7 mouse cellular contexts compared by ENCODE assay signal in genomic region chr1:184771891-184772249, GRCm38 (mm10). TPM values are rescaled to one million over a fixed set of nuclear protein-coding genes. Genes with fewer than 3 reads are reported as not detected.
DNase-seq lines count a peak whose midpoint lies in the region; ATAC-seq and TF ChIP-seq lines count a peak whose summit lies in the region.

No protein-coding gene starts in this region.

- no peaks in the 10 kb centered on the region for H3K9me3 ChIP-seq in liver, embryonic 11.5 days (ENCODE audit: control insufficient read depth, low read length)
- no peaks in the 10 kb centered on the region for H3K9me3 ChIP-seq in forebrain, embryonic 12.5 days
- H3K9me3 ChIP-seq in hindbrain, postnatal 0 days (ENCODE audit: low read length): no peaks in the 10 kb centered on the region
- H3K9me3 ChIP-seq in midbrain, postnatal 0 days (ENCODE audit: low read length): no peaks in the 10 kb centered on the region

- H3K9ac ChIP-seq in liver, embryonic 11.5 days (ENCODE audit: low read depth, low read length): no peak overlapping the region
- H3K9ac ChIP-seq in forebrain, embryonic 12.5 days: no peak overlapping the region
- H3K9ac ChIP-seq in hindbrain, postnatal 0 days (replicated peaks; ENCODE audit: low read length): no peak overlapping the region
- H3K9ac ChIP-seq in midbrain, postnatal 0 days (replicated peaks; ENCODE audit: low read length, poor library complexity, severe bottlenecking): no peak overlapping the region

- H3K4me3 ChIP-seq in liver, embryonic 11.5 days (ENCODE audit: low read depth, low read length): no peak overlapping the region
- no peak overlapping the region for H3K4me3 ChIP-seq in forebrain, embryonic 12.5 days (replicated peaks)
- no peak overlapping the region for H3K4me3 ChIP-seq in hindbrain, postnatal 0 days (ENCODE audit: low read length)
- H3K4me3 ChIP-seq in midbrain, postnatal 0 days (ENCODE audit: low read depth, low read length): no peak overlapping the region

- H3K4me1 ChIP-seq in liver, embryonic 11.5 days (replicated peaks; ENCODE audit: control insufficient read depth, insufficient read depth, low read length): peaks cover 3% of the 10 kb centered on the region; the same call in 1 of the 2 replicates
- peaks cover 4% of the 10 kb centered on the region; the same call in 1 of the 2 replicates for H3K4me1 ChIP-seq in forebrain, embryonic 12.5 days
- H3K4me1 ChIP-seq in hindbrain, postnatal 0 days (ENCODE audit: insufficient read depth, low read length): no peaks in the 10 kb centered on the region
- H3K4me1 ChIP-seq in midbrain, postnatal 0 days (ENCODE audit: insufficient read depth, low read length): 0 out of 2 replicates have a peak, but pooled peaks cover 3% of the 10 kb centered on the region

- H3K27me3 ChIP-seq in liver, embryonic 11.5 days (replicated peaks; ENCODE audit: control insufficient read depth, insufficient read depth, low read length): no peaks in the 10 kb centered on the region
- peaks cover 13% of the 10 kb centered on the region; the same call in 1 of the 2 replicates for H3K27me3 ChIP-seq in forebrain, embryonic 12.5 days
- no peaks in the 10 kb centered on the region for H3K27me3 ChIP-seq in hindbrain, postnatal 0 days (ENCODE audit: insufficient read depth, low read length)
- no peaks in the 10 kb centered on the region for H3K27me3 ChIP-seq in midbrain, postnatal 0 days (ENCODE audit: insufficient read depth, low read length)

- WGBS in liver, embryonic 11.5 days: 8% methylated on average over 9 of the region's 9 CpGs
- WGBS in forebrain, embryonic 12.5 days: 12% methylated on average over 9 of the region's 9 CpGs
- WGBS in hindbrain, postnatal 0 days: 15% methylated on average over 9 of the region's 9 CpGs
- 14% methylated on average over 9 of the region's 9 CpGs for WGBS in midbrain, postnatal 0 days

- H3K4me2 ChIP-seq in liver, embryonic 11.5 days: peak overlapping the region; percentile 30
- 0 out of 2 replicates have a peak overlapping the region, but pooled peaks have one; percentile 15 for H3K4me2 ChIP-seq in forebrain, embryonic 12.5 days
- H3K4me2 ChIP-seq in hindbrain, postnatal 0 days (ENCODE audit: low read depth, low read length): peak overlapping the region; percentile 33
- peak overlapping the region; percentile 7 for H3K4me2 ChIP-seq in midbrain, postnatal 0 days (ENCODE audit: low read depth, low read length, poor library complexity, severe bottlenecking)

- peak; percentile 43; the same call in 1 of the 2 replicates for ATAC-seq in liver, embryonic 11.5 days (replicated peaks; ENCODE audit: low FRiP score)
- no peak for ATAC-seq in forebrain, embryonic 12.5 days (ENCODE audit: low FRiP score)
- ATAC-seq in hindbrain, postnatal 0 days: no peak
- no peak for ATAC-seq in midbrain, postnatal 0 days (ENCODE audit: low FRiP score)

- DNase-seq in liver, embryonic 11.5 days (ENCODE audit: low spot score): no peak
- no peak for DNase-seq in liver
- DNase-seq in hindbrain, postnatal 0 days (ENCODE audit: low spot score): no peak
- no peak for DNase-seq in midbrain, postnatal 0 days (ENCODE audit: low spot score)
- DNase-seq in cerebellum, postnatal 10 days: no peak
- DNase-seq in Muller cell, postnatal 12 days (ENCODE audit: inconsistent ontology term): no peak

- H3K27ac ChIP-seq in liver, embryonic 11.5 days (ENCODE audit: low read depth, low read length): no peak overlapping the region
- no peak overlapping the region for H3K27ac ChIP-seq in forebrain, embryonic 12.5 days
- H3K27ac ChIP-seq in hindbrain, postnatal 0 days: no peak overlapping the region
- no peak overlapping the region for H3K27ac ChIP-seq in midbrain, postnatal 0 days (ENCODE audit: low read depth, low read length)

- no peak for TF ChIP-seq CTCF in hindbrain, postnatal 0 days (IDR thresholded peaks at IDR 0.05; ENCODE audit: low read depth)
- no peak for TF ChIP-seq CTCF in midbrain, postnatal 0 days (IDR thresholded peaks at IDR 0.05)

- no peaks in the 10 kb centered on the region for H3K36me3 ChIP-seq in liver, embryonic 11.5 days (ENCODE audit: control insufficient read depth, insufficient read depth, low read length)
- H3K36me3 ChIP-seq in forebrain, embryonic 12.5 days (replicated peaks): no peaks in the 10 kb centered on the region
- H3K36me3 ChIP-seq in hindbrain, postnatal 0 days (ENCODE audit: insufficient read depth, low read length): no peaks in the 10 kb centered on the region
- no peaks in the 10 kb centered on the region for H3K36me3 ChIP-seq in midbrain, postnatal 0 days (ENCODE audit: insufficient read depth, low read length)

RNA-seq across cellular contexts. Expression of gene Marc1, which starts 39.2 kb away (rescaled TPM):
- 3.9 and 5.1 TPM in 2 replicates for polyA plus RNA-seq in liver, embryonic 11.5 days (2014; fragmentation: Nextera tagmentation; extraction: Ambion mirVana)
- 0.11 TPM in 1 of 2 replicates, not detected in the other for polyA plus RNA-seq in forebrain, embryonic 12.5 days (2016; fragmentation: Nextera tagmentation; extraction: Ambion mirVana)
- total RNA-seq in hindbrain, postnatal 0 days (2014; rRNA removed): 0.21 TPM in 1 of 2 replicates, not detected in the other
- polyA plus RNA-seq in hindbrain, postnatal 0 days (2015; fragmentation: Nextera tagmentation; extraction: Ambion mirVana): 0.25 and 0.33 TPM in 2 replicates
- 0.55 TPM in 1 of 2 replicates, not detected in the other for total RNA-seq in midbrain, postnatal 0 days (2014; rRNA removed)
- 0.21 and 0.25 TPM in 2 replicates for polyA plus RNA-seq in midbrain, postnatal 0 days (2015; fragmentation: Nextera tagmentation; extraction: Ambion mirVana)

RNA-seq across cellular contexts. Expression of gene Hlx, which starts 39.5 kb away (rescaled TPM):
- polyA plus RNA-seq in liver, embryonic 11.5 days (2014; fragmentation: Nextera tagmentation; extraction: Ambion mirVana): 42.3 and 46.9 TPM in 2 replicates
- 2.7 and 3.1 TPM in 2 replicates for polyA plus RNA-seq in forebrain, embryonic 12.5 days (2016; fragmentation: Nextera tagmentation; extraction: Ambion mirVana)
- total RNA-seq in hindbrain, postnatal 0 days (2014; rRNA removed): 0.58 and 1.8 TPM in 2 replicates
- polyA plus RNA-seq in hindbrain, postnatal 0 days (2015; fragmentation: Nextera tagmentation; extraction: Ambion mirVana): 2.3 and 2.8 TPM in 2 replicates
- 0.71 and 1.5 TPM in 2 replicates for total RNA-seq in midbrain, postnatal 0 days (2014; rRNA removed)
- 1.5 and 1.9 TPM in 2 replicates for polyA plus RNA-seq in midbrain, postnatal 0 days (2015; fragmentation: Nextera tagmentation; extraction: Ambion mirVana)

Comparison
In these comparisons a context has a peak if more than half of its experiments do, and no peak if none do; other contexts are left out.
1. RNA of gene Hlx, which starts 39.5 kb away (polyA plus RNA-seq): 42.3 to 46.9 TPM in liver, embryonic 11.5 days; 2.7 to 3.1 TPM in forebrain, embryonic 12.5 days, 2.3 to 2.8 TPM in hindbrain, postnatal 0 days and 1.5 to 1.9 TPM in midbrain, postnatal 0 days; every median in the first group is over 10 times any median in the second.
2. Peak in every context shown above with its lines, with median percentiles within 50 percentile points of each other: H3K4me2 ChIP-seq.